Mouse (Mus musculus) MEL (cell line): Measurements from ENCODE around the gene Eme1. TPM values are rescaled to one million over a fixed set of nuclear protein-coding genes. Genes with fewer than 3 reads are reported as not detected.

Experiments
- DNase-seq: peaks from one replicate; pipeline ENCODE4 v3.0.0; 2011; ENCODE audit warnings: low read depth, low spot score
- H3K27ac ChIP-seq: 2 replicates; pipeline ENCODE4 v1.5.1; 2012; ENCODE audit warnings: low read depth, mild to moderate bottlenecking, control low read depth, low read length, moderate library complexity; ENCODE audit not compliant: control insufficient read depth
- H3K27me3 ChIP-seq, 2 experiments: fragments of 150-350 bp in 1 of 2; sonication (generic) in 1 of 2; 2 replicates each; pipeline ENCODE4 v1.6.1; 2012; ENCODE audit warnings: low read length in 2 of 2, mild to moderate bottlenecking in 2 of 2, improper control_type of control experiment in 1 of 2, moderate library complexity in 1 of 2; ENCODE audit not compliant: insufficient read depth in 2 of 2, control insufficient read depth in 1 of 2
- H3K36me3 ChIP-seq, 2 experiments: 2 replicates each; pipeline ENCODE4 v1.6.1; 2012 to 2014; ENCODE audit warnings: low read length in 2 of 2, improper control_type of control experiment in 1 of 2, inconsistent platforms in 1 of 2, mild to moderate bottlenecking in 1 of 2; ENCODE audit not compliant: insufficient read depth in 2 of 2, control insufficient read depth in 1 of 2
- H3K4me1 ChIP-seq, 2 experiments: fragments of 150-350 bp in 1 of 2; sonication (generic) in 1 of 2; 2 replicates each; pipeline ENCODE4 v1.6.1; 2012; ENCODE audit warnings: low read length in 2 of 2, improper control_type of control experiment in 1 of 2, mild to moderate bottlenecking in 1 of 2; ENCODE audit not compliant: insufficient read depth in 2 of 2, control insufficient read depth in 1 of 2
- H3K4me3 ChIP-seq, 2 experiments: fragments of 150-350 bp in 1 of 2; sonication (generic) in 1 of 2; 2 replicates each; pipeline ENCODE4 v1.5.1; 2012; ENCODE audit warnings: low read depth in 2 of 2, low read length in 2 of 2, mild to moderate bottlenecking in 2 of 2, moderate library complexity in 2 of 2, control low read depth in 1 of 2, improper control_type of control experiment in 1 of 2; ENCODE audit not compliant: control insufficient read depth in 1 of 2, insufficient read depth in 1 of 2
- H3K79me2 ChIP-seq: 2 replicates; pipeline ENCODE4 v1.6.1; 2012; ENCODE audit warnings: mild to moderate bottlenecking, low read length, moderate library complexity; ENCODE audit not compliant: control insufficient read depth, poor library complexity, insufficient read depth
- H3K9ac ChIP-seq: 2 replicates; pipeline ENCODE4 v1.6.1; 2012; ENCODE audit warnings: low read depth, mild to moderate bottlenecking, control low read depth, low read length, moderate library complexity; ENCODE audit not compliant: control insufficient read depth, poor library complexity, severe bottlenecking
- H3K9me3 ChIP-seq: fragments of 150-350 bp; sonication (generic); replicated peaks from 2 replicates; pipeline ENCODE4 v1.6.1; 2012; ENCODE audit warnings: mild to moderate bottlenecking, low read length, improper control_type of control experiment, moderate library complexity; ENCODE audit not compliant: insufficient read depth
- BHLHE40 ChIP-seq: IDR thresholded peaks from 2 replicates; pipeline ENCODE4 v1.6.1; 2012; ENCODE audit warnings: low read depth, mild to moderate bottlenecking, inconsistent platforms, low read length, improper control_type of control experiment, borderline replicate concordance
- CHD1 ChIP-seq: IDR thresholded peaks from 2 replicates; pipeline ENCODE4 v1.6.1; 2012; ENCODE audit warnings: low read depth, mild to moderate bottlenecking, inconsistent platforms, low read length, improper control_type of control experiment
- CHD2 ChIP-seq: IDR thresholded peaks from 2 replicates; pipeline ENCODE4 v1.6.1; 2011; ENCODE audit warnings: low read length, improper control_type of control experiment
- CTCF ChIP-seq, 3 experiments: IDR thresholded peaks in 2 of 3; conservative IDR thresholded peaks in 1 of 3; 2 replicates each; pipeline ENCODE4 v1.5.1; 2011 to 2012; ENCODE audit warnings: low read length in 3 of 3, low read depth in 2 of 3, mild to moderate bottlenecking in 2 of 3, improper control_type of control experiment in 1 of 3, inconsistent platforms in 1 of 3, mixed read lengths in 1 of 3, moderate library complexity in 1 of 3; ENCODE audit not compliant: control insufficient read depth in 1 of 3, insufficient read depth in 1 of 3, poor library complexity in 1 of 3, severe bottlenecking in 1 of 3
- E2F4 ChIP-seq: IDR thresholded peaks from 2 replicates; pipeline ENCODE4 v1.6.1; 2011; ENCODE audit warnings: low read depth, low read length, improper control_type of control experiment, borderline replicate concordance
- EP300 ChIP-seq, 2 experiments: IDR thresholded peaks; 2 replicates each; pipeline ENCODE4 v1.6.1; 2011; ENCODE audit warnings: improper control_type of control experiment in 2 of 2, low read length in 2 of 2, low read depth in 1 of 2, mild to moderate bottlenecking in 1 of 2
- ETS1 ChIP-seq: IDR thresholded peaks from 2 replicates; pipeline ENCODE4 v1.6.1; 2012; ENCODE audit warnings: low read depth, mild to moderate bottlenecking, inconsistent platforms, low read length, improper control_type of control experiment, moderate library complexity
- GABPA ChIP-seq: IDR thresholded peaks from 2 replicates; pipeline ENCODE4 v1.6.1; 2012; ENCODE audit warnings: low read depth, mild to moderate bottlenecking, inconsistent platforms, low read length, improper control_type of control experiment, moderate library complexity
- GATA1 ChIP-seq: IDR thresholded peaks from 2 replicates; pipeline ENCODE4 v1.6.1; 2011; ENCODE audit warnings: low read depth, low read length, improper control_type of control experiment
- HCFC1 ChIP-seq: IDR thresholded peaks from 2 replicates; pipeline ENCODE4 v1.6.1; 2012; ENCODE audit warnings: low read depth, mild to moderate bottlenecking, inconsistent platforms, low read length, improper control_type of control experiment, moderate library complexity
- JUND ChIP-seq: IDR thresholded peaks from 2 replicates; pipeline ENCODE4 v1.6.1; 2011; ENCODE audit warnings: low read depth, mild to moderate bottlenecking, improper control_type of control experiment, low read length
- MAFK ChIP-seq: IDR thresholded peaks from 2 replicates; pipeline ENCODE4 v1.6.1; 2011; ENCODE audit warnings: low read depth, mild to moderate bottlenecking, low read length, improper control_type of control experiment, borderline replicate concordance
- MAX ChIP-seq: IDR thresholded peaks from 2 replicates; pipeline ENCODE4 v1.6.1; 2011; ENCODE audit warnings: low read length, improper control_type of control experiment
- MAZ ChIP-seq: IDR thresholded peaks from 2 replicates; pipeline ENCODE4 v1.6.1; 2012; ENCODE audit warnings: low read depth, mild to moderate bottlenecking, inconsistent platforms, low read length, improper control_type of control experiment
- MEF2A ChIP-seq: IDR thresholded peaks from 2 replicates; pipeline ENCODE4 v1.6.1; 2014; ENCODE audit warnings: low read depth, mild to moderate bottlenecking, inconsistent platforms, low read length, improper control_type of control experiment; ENCODE audit not compliant: poor library complexity, insufficient replicate concordance, severe bottlenecking; ENCODE audit errors: extremely low read depth
- MXI1 ChIP-seq: IDR thresholded peaks from 2 replicates; pipeline ENCODE4 v1.6.1; 2011; ENCODE audit warnings: mild to moderate bottlenecking, low read depth, low read length, improper control_type of control experiment
- MYB ChIP-seq: IDR thresholded peaks from 2 replicates; pipeline ENCODE4 v1.6.1; 2011; ENCODE audit warnings: mild to moderate bottlenecking, low read depth, low read length, improper control_type of control experiment
- MYC ChIP-seq: IDR thresholded peaks from 2 replicates; pipeline ENCODE4 v1.6.1; 2011; ENCODE audit warnings: low read depth, mild to moderate bottlenecking, low read length, improper control_type of control experiment, moderate library complexity
- NRF1 ChIP-seq: IDR thresholded peaks from 2 replicates; pipeline ENCODE4 v1.6.1; 2014; ENCODE audit warnings: low read depth, mild to moderate bottlenecking, inconsistent platforms, low read length, improper control_type of control experiment, moderate library complexity; ENCODE audit not compliant: poor library complexity, insufficient read depth, severe bottlenecking
- POLR2A ChIP-seq, 2 experiments: IDR thresholded peaks; 2 replicates each; pipeline ENCODE4 v1.6.1; 2011 to 2012; ENCODE audit warnings: low read length in 2 of 2, mild to moderate bottlenecking in 2 of 2, control low read depth in 1 of 2, improper control_type of control experiment in 1 of 2, low read depth in 1 of 2, moderate library complexity in 1 of 2; ENCODE audit not compliant: control insufficient read depth in 1 of 2, insufficient read depth in 1 of 2, poor library complexity in 1 of 2
- POLR2AphosphoS2 ChIP-seq: IDR thresholded peaks from 2 replicates; pipeline ENCODE4 v1.6.1; 2011; ENCODE audit warnings: low read length, improper control_type of control experiment
- POLR2AphosphoS5 ChIP-seq: IDR thresholded peaks from 2 replicates; pipeline ENCODE4 v1.6.1; 2012; ENCODE audit warnings: low read depth, borderline replicate concordance, mild to moderate bottlenecking, inconsistent platforms, low read length, moderate library complexity, mixed read lengths
- SIN3A ChIP-seq: IDR thresholded peaks from 2 replicates; pipeline ENCODE4 v1.6.1; 2012; ENCODE audit warnings: low read length, improper control_type of control experiment, inconsistent platforms
- TAL1 ChIP-seq: IDR thresholded peaks from 2 replicates; pipeline ENCODE4 v1.6.1; 2012; ENCODE audit warnings: mild to moderate bottlenecking, inconsistent platforms, low read length, moderate library complexity, mixed read lengths
- TBP ChIP-seq: IDR thresholded peaks from 2 replicates; pipeline ENCODE4 v1.8.0; 2011; ENCODE audit warnings: low read depth, low read length, improper control_type of control experiment
- TCF12 ChIP-seq: IDR thresholded peaks from 2 replicates; pipeline ENCODE4 v1.6.1; 2014; ENCODE audit warnings: low read depth, mild to moderate bottlenecking, inconsistent platforms, low read length, improper control_type of control experiment, moderate library complexity
- UBTF ChIP-seq: IDR thresholded peaks from 2 replicates; pipeline ENCODE4 v1.6.1; 2012; ENCODE audit warnings: low read depth, mild to moderate bottlenecking, inconsistent platforms, low read length, improper control_type of control experiment, moderate library complexity, borderline replicate concordance; ENCODE audit not compliant: insufficient read depth
- ZC3H11A ChIP-seq: IDR thresholded peaks from 2 replicates; pipeline ENCODE4 v1.6.1; 2012; ENCODE audit warnings: low read depth, mild to moderate bottlenecking, inconsistent platforms, low read length, improper control_type of control experiment
- ZMIZ1 ChIP-seq: IDR thresholded peaks from 2 replicates; pipeline ENCODE4 v1.6.1; 2012; ENCODE audit warnings: low read depth, mild to moderate bottlenecking, inconsistent platforms, low read length, improper control_type of control experiment, moderate library complexity
- ZNF384 ChIP-seq: IDR thresholded peaks from 2 replicates; pipeline ENCODE4 v1.6.1; 2012; ENCODE audit warnings: low read depth, mild to moderate bottlenecking, inconsistent platforms, low read length, improper control_type of control experiment
- polyA plus RNA-seq, 2 experiments: library from polyadenylated mRNA; stranded (reverse) in 1 of 2; unstranded in 1 of 2; fragments of >175 nt in 1 of 2; fragments of >200 nt in 1 of 2; gene quantifications; 2 replicates each; pipeline versions ENCODE4 v1.2.1 to v1.2.4; 2012; ENCODE audit warnings: low replicate concordance in 2 of 2, low read depth in 1 of 2; ENCODE audit not compliant: insufficient read length in 2 of 2, insufficient read depth in 1 of 2, missing spikeins in 1 of 2
- total RNA-seq: library from RNA; depleted of rRNA; stranded (reverse); fragments of 300-350 nt; gene quantifications from 2 replicates; pipeline ENCODE4 v1.2.3, GENCODE M21; 2012

Eme1 gene
- total and polyA plus RNA-seq, 3 experiments = 41.8 to 54.9 TPM; not detected in 1

- H3K9ac ChIP-seq = peak overlapping the region; percentile 97
- H3K27me3 ChIP-seq = no peaks in the 10 kb centered on the region
- no peak for DNase-seq
- no peak for TF ChIP-seq POLR2AphosphoS5
- 0 out of 4 replicates have a peak, but pooled peaks of 1 of the 2 experiments have one; percentile 16 for TF ChIP-seq POLR2A (IDR thresholded peaks at IDR 0.05; ENCODE audit: control insufficient read depth in 1 of 2, insufficient read depth in 1 of 2, low read depth in 1 of 2, low read length in 2 of 2, poor library complexity in 1 of 2)
- peaks cover 4 to 8% of the 10 kb centered on the region in 2 experiments for H3K4me1 ChIP-seq
- peaks cover 14 to 27% of the 10 kb centered on the region in 2 experiments for H3K36me3 ChIP-seq
- H3K9me3 ChIP-seq = no peaks in the 10 kb centered on the region
- H3K27ac ChIP-seq = peak overlapping the region; percentile 78
- H3K79me2 ChIP-seq = peaks cover 32% of the 10 kb centered on the region
- peak overlapping the region; percentile 97 to 98 for H3K4me3 ChIP-seq
Observed at GRCm38 (mm10) chr11:94629884-94630198, 23.9 kb downstream of the Eme1 start.

GRCm38 (mm10) chr11:94629199-94629883 lies 24.4 kb downstream of the Eme1 start, which contains the start of gene Lrrc59:
TSS of gene Lrrc59 (plus strand) at chr11:94629767.
- DNase-seq = peak; percentile 97
- peak within 1 kb of the TSS; percentile 78 for H3K27ac ChIP-seq
- H3K79me2 ChIP-seq = peaks cover 32% of the 10 kb centered on the region
- TF ChIP-seq ZNF384 = 0 out of 2 replicates have a peak, but pooled peaks have one; percentile 29
- TF ChIP-seq GATA1 = no peak
- peak in 1 of 2 experiments; percentile 27; a peak in 2 of 4 replicates for TF ChIP-seq EP300 (IDR thresholded peaks at IDR 0.05; ENCODE audit: low read depth in 1 of 2, low read length in 2 of 2)
- no peak for TF ChIP-seq CHD1
- TF ChIP-seq CHD2 = no peak
- no peak for TF ChIP-seq NRF1
- TF ChIP-seq SIN3A = peak; percentile 91
- no peak for TF ChIP-seq MEF2A
- no peak for TF ChIP-seq MAFK
- TF ChIP-seq TAL1 = no peak
- TF ChIP-seq MAX = peak; percentile 72; the same call in 1 of the 2 replicates
- TF ChIP-seq ZC3H11A = no peak
- TF ChIP-seq TBP = peak; percentile 74; the same call in 1 of the 2 replicates
- peak; percentile 87; the same call in 1 of the 2 replicates for TF ChIP-seq GABPA
- TF ChIP-seq HCFC1 = peak; percentile 94
- no peak for TF ChIP-seq E2F4
- peak; percentile 65; the same call in 1 of the 2 replicates for TF ChIP-seq MYC
- peak; percentile 77 for TF ChIP-seq TCF12
- TF ChIP-seq ETS1 = peak; percentile 74; the same call in 1 of the 2 replicates
- peak; percentile 67; the same call in 1 of the 2 replicates for TF ChIP-seq MAZ
- no peak for TF ChIP-seq MYB
- no peak for TF ChIP-seq UBTF
- no peak for TF ChIP-seq MXI1
- peak; percentile 70; the same call in 1 of the 2 replicates for TF ChIP-seq BHLHE40
- TF ChIP-seq ZMIZ1 = peak; percentile 36; the same call in 1 of the 2 replicates
- TF ChIP-seq JUND = no peak
- TF ChIP-seq POLR2AphosphoS2 = no peak
- TF ChIP-seq CTCF (IDR thresholded peaks at IDR 0.05 in 2 of 3, conservative IDR thresholded peaks at IDR 0.05 in 1 of 3; ENCODE audit: control insufficient read depth in 1 of 3, insufficient read depth in 1 of 3, low read depth in 2 of 3, low read length in 3 of 3, poor library complexity in 1 of 3, severe bottlenecking in 1 of 3) = peak; percentile 80 to 100 (median 99)

More at GRCm38 (mm10) chr11:94629199-94629883, 24.4 kb downstream of the Eme1 start, which contains the start of gene Lrrc59:
- H3K9me3 ChIP-seq = no peaks in the 10 kb centered on the region
- no peaks in the 10 kb centered on the region for H3K27me3 ChIP-seq
- peak within 1 kb of the TSS; percentile 97 to 98 for H3K4me3 ChIP-seq
- peaks cover 14 to 25% of the 10 kb centered on the region in 2 experiments for H3K36me3 ChIP-seq
- peaks cover 4 to 8% of the 10 kb centered on the region in 2 experiments for H3K4me1 ChIP-seq
- peak within 1 kb of the TSS; percentile 97 for H3K9ac ChIP-seq
